Mouse (Mus musculus) CH12.LX (cell line): Measurements from ENCODE around the gene Egfl7.

Experiments
- CTCF ChIP-seq, 2 experiments: IDR thresholded peaks in 1 of 2; conservative IDR thresholded peaks in 1 of 2; 2 replicates each; pipeline ENCODE4 v1.5.1; 2011 to 2012; ENCODE audit warnings: low read depth in 2 of 2, low read length in 2 of 2, improper control_type of control experiment in 1 of 2, inconsistent platforms in 1 of 2, mild to moderate bottlenecking in 1 of 2, moderate library complexity in 1 of 2
- EP300 ChIP-seq: IDR thresholded peaks from 2 replicates; pipeline ENCODE4 v1.6.1; 2011; ENCODE audit warnings: low read length, improper control_type of control experiment
- MAZ ChIP-seq: IDR thresholded peaks from 2 replicates; pipeline ENCODE4 v1.6.1; 2012; ENCODE audit warnings: low read depth, mild to moderate bottlenecking, inconsistent platforms, low read length, improper control_type of control experiment, moderate library complexity
- PAX5 ChIP-seq: IDR thresholded peaks from 2 replicates; pipeline ENCODE4 v1.6.1; 2012; ENCODE audit warnings: low read length, inconsistent platforms, mixed read lengths
- POLR2A ChIP-seq: IDR thresholded peaks from 2 replicates; pipeline ENCODE4 v1.6.1; 2011; ENCODE audit warnings: low read depth, mild to moderate bottlenecking, improper control_type of control experiment, low read length
- POLR2AphosphoS2 ChIP-seq: IDR thresholded peaks from 2 replicates; pipeline ENCODE4 v1.6.1; 2011; ENCODE audit warnings: low read depth, low read length, improper control_type of control experiment
- TCF12 ChIP-seq: IDR thresholded peaks from 2 replicates; pipeline ENCODE4 v1.6.1; 2014; ENCODE audit warnings: low read depth, mild to moderate bottlenecking, inconsistent platforms, low read length, improper control_type of control experiment

DNA sequence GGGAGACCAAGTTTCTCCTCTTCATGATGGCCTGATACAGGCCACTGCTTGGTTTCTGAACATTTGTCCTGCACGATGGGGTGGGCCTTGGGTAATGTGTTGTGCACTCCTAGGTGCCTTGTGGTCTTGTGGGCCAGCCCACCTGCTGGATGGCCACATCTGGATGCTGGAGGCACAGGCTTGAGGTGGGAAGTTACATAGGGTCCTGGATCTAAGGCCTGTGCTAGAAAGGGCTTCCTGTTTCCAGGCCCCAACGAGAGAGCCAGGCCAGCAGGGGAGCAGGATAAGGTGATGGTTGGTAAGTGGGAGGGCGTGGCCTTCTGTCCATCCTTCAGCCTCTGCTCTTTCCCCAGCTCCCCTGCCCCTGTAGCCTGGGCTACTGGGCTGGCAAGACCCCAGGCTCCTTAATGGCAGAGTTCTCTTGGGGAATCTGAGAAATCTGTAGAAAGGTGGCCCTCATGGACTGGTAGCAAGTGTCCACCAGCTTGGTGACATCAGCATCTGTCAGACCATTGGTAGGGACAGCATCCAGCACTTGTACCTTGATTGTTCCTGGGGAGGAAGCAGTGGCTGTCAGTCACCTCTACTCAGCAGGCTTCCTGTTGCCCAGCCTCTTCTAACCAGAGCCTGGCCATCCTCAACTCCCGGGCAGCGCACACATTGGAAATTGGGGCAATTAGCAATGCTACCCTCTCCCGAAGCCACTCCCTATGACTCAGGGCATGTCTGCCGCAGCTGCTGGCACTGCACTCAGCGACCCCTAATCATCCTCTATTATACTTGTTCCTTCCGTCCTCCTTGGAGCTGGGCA, 13.6 kb downstream of the Egfl7 start:
- TF ChIP-seq PAX5, result no peak
- no peak for TF ChIP-seq POLR2A
- no peak for TF ChIP-seq POLR2AphosphoS2
- no peak for TF ChIP-seq EP300
- no peak for TF ChIP-seq CTCF (conservative IDR thresholded peaks at IDR 0.05 in 1 of 2, IDR thresholded peaks at IDR 0.05 in 1 of 2; ENCODE audit: low read depth in 2 of 2, low read length in 2 of 2)
- TF ChIP-seq MAZ, result no peak
- TF ChIP-seq TCF12, result no peak
